Mouse (Mus musculus): ENCODE results near the gene Hexb. TPM values are rescaled to one million over a fixed set of nuclear protein-coding genes. Genes with fewer than 3 reads are reported as not detected.
A peak's percentile ranks its signal among the peaks of the same experiment; 100 is the strongest.

Gene Hexb
- total RNA-seq (2021): 20.3 and 26.6 TPM in 2 replicates
- long read RNA-seq, transcript Hexb-201 (14 exons, 1,905 nt): major isoform, 71 of 73 reads
- long read RNA-seq, partial matches to known transcripts: 2 of 73 reads
- long read RNA-seq, other reads (novel, unspliced or antisense): 0 of 73 reads

DNA sequence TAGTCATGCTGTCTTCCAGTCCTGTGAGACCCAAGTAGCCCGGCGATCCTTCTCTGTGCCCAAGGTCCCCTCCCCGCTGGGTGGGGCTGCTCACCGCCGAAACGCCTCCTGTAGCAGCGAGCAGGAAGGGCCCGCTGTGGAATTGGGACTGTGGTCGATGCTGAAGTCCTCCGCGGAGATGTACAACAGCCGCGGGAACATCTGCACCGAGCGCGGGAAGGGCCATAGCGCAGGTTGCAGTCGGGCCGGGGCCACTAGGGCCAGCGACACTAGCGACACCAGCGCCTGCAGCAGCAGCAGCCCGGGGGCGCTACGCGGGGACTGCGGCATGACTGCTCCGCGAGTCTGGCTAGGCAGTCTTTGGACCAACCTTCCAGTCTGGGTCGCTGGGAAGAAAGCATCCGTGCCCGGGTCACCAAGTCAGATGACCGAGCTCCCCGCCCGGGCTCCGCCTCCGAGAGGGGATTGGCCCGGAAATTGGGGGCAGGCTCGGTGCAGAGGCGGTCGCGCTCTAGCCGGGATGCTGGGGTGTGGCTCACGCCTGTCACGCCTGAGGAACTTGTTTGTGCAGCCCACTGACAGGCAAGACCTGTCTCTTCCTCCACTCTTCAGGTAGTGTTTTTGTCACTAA is at the start of gene Hexb:
Hexb (minus strand) TSS at position 426 of the 631 bp plus-strand sequence.
- peak; percentile 94 for DNase-seq

- DNase-seq: no peak
Observed at GRCm38 (mm10) chr13:97247754-97248153, 49.6 kb upstream of the Hexb start.

GRCm38 (mm10) chr13:97246217-97246616 is 48.1 kb upstream of the Hexb start:
- DNase-seq: no peak

DNA sequence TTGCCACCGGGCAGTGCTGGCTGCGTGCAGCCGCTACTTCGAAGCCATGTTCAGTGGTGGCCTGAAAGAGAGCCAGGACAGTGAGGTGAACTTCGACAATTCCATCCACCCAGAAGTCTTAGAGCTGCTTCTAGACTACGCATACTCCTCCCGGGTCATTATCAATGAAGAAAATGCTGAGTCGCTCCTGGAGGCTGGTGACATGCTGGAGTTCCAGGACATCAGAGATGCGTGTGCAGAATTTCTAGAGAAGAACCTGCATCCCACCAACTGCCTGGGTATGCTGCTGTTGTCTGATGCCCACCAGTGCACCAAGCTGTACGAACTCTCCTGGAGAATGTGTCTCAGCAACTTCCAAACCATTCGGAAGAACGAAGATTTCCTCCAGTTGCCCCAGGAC is 47.0 kb upstream of the Hexb start:
- no peak for DNase-seq

- DNase-seq: no peak
Observed at GRCm38 (mm10) chr13:97244712-97245105, 46.6 kb upstream of the Hexb start.

- no peak for DNase-seq
Observed at GRCm38 (mm10) chr13:97243962-97244711, 46.0 kb upstream of the Hexb start.

GRCm38 (mm10) chr13:97242716-97243115 is 44.6 kb upstream of the Hexb start:
- DNase-seq: no peak

DNA sequence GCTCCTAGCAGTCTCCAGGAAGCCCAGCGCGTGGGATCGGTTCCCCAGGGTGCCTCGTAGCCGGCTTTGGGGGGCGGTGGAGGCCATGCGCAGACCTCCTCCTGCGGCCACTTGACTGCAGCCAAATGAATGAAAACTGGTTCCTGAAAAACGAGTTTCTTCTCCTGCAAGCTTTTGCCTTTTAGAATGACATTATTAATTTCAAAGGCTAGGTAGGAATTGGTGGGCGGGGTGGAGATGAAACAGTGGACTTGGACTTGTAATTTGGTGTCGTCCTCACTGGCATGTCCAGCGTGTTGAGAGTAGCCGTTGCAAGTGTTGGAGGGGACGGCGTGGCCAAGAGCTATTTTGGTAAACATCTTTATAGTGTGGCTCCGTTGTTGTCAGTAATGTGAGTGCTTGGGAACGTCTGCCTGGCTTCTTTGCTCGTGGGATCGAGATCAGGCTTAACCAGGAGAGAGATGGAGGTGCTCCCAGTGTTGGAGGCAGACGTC is 43.7 kb upstream of the Hexb start:
- no peak for DNase-seq

DNA sequence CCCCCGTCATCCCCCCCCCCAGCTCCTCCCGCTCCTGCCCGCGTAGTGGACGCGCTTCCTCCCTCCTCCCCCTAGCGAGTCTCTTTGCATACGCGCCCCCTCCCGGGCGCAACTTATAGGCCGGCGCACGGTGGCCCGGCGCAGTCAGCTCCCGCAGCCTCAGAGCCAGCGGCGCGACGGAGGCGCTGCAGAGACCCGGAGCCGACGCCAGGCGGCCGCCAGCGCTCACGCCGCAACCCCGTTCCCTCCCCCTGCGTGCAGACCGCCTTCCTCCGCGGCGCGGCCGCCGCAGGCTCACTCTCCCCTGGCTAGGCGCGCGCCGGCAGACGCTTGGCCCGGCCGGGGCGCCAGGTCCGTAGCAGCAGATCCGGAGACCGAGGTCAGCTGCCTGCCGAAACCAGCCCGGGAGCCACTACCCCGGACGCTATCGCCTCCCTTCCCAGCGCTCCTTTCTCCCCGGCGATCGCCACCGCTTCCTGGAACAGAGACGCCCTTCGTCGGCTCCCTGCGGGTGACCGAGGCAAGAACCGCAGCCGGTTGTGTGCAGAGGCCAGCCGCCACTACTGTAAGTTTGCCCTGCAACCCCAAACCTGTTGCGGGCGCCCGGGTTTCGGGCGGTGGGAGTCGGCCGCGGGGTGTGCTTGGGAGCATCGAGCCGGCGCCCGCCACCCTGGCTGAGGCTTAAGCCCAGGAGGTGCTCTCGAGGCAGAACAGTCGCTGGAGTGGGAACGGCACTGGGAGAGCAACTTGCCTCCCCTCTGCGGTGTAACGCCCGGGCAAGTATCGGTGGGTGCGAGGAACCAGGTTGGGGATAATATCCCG is 43.0 kb upstream of the Hexb start, which contains the start of gene Enc1:
Enc1 (plus strand) TSS at position 141 of the 822 bp plus-strand sequence.
- peak; percentile 89 for DNase-seq

GRCm38 (mm10) chr13:97240279-97240964 is 42.3 kb upstream of the Hexb start:
- DNase-seq: peak; percentile 63

DNA sequence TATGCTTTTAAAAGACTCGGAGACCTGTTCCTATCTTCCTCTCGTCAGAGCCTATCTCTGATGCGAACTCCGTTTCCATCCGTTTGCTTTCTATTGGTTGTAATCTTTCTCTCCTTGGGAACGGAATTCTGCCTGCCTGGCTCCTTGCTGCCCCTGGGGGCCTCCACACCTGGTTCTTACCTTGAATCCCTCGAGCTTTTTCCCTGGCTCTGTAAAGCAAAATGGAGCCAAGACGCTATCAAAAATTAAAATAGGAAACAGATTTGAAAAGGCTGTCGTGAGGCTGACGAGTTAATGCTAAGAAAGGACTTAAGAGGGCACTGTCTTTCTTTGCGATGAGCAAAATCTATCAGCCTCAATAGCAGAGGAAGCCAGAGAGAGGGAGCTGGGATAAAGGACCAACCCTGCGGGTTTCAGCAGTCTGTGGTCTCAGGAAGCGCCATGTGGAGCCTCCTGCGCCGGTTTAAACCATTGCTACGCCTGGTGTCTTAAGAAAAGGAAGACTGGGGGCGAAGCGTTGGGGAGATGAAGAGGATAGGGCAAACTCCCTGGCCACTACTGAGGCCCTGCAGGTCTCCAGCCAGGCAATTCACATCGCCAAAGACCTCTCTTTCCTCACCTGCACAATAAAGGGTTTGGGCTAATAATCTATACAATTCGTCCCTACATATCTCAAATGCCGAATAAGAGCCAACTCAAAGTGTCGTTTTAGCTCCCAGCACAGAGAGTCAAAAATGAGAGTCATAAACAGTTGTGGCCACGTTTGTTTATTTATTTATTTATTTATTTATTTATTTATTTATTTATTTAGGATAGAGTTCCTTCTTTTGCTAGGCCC is 41.4 kb upstream of the Hexb start:
- peak; percentile 18 for DNase-seq

DNA sequence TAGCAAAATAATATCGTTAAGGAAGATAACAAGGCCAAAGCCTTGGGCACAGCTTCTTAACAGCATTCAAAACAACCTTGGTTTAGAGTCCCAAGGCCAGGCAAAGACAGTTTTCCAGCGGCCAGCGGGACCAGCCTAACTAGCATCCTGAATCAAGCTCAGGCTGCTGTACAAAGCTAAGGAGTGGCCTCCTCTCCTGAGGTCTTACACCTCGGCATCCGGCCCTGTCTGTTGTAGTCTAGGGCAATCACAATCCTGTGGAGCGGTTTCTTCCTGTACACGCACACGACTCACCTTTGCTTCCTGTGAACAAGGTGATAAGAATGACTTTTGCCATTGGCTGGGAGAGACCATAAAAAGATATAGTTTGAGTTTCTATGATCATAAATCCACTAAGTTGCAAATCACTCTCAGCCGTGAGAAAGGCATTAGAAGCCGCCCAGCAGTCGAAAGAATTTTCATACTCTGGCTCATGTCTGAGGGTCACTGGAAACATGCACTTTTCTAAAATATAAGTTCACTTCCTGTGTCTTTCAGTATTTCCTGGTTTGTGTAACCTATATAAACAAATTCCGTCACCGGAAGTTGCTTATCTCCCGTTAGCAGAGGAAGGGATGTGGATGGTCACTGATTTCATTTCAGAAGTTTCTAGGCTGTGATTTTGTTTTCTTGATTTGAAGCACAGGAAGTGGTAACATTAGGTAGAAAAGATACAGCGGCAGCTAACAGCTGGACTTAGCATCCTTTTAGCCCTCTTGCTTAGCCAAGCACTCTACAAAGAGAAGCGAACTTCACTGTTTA is 40.2 kb upstream of the Hexb start:
- peak; percentile 26 for DNase-seq

DNA sequence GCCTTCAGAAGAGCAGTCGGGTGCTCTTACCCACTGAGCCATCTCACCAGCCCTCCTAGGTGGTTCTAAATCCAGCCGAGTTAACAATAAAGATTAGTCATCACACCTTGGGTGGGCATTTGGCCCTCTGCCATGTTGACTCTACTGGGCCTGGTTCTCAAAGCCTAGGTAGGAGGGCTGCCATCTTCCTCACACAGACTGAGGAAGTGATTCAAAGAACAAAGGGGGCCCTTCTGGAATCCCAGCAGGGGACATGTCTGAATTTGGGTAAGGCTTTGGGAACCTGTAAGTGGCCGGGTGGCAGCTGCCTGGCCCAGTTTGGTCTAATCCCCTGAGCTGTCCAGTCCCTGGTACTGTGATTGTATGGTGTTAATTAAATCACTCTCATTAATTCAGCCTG is 39.5 kb upstream of the Hexb start:
- DNase-seq: no peak

GRCm38 (mm10) chr13:97235911-97236310 is 37.8 kb upstream of the Hexb start:
- DNase-seq: no peak

GRCm38 (mm10) chr13:97234785-97235417 is 36.7 kb upstream of the Hexb start:
- DNase-seq: peak; percentile 81

DNA sequence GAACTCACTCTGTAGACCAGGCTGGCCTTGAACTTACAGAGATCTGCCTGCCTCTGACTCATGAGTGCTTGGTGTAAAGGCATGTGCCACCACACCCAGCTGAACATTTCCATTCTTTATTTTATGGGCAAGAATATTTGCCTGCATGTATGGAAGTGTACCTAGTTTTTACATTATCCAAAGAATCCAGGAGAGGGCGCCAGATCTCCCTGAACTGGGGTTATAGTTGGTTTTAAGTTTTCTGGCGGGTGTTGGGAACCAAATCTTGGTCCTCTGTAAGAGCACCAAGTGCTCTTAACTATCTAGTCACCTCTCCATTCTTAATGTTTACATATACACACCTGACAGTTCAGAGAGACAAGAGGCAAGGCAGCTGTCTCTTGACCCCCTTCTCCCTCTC is 34.9 kb upstream of the Hexb start:
- no peak for DNase-seq

DNA sequence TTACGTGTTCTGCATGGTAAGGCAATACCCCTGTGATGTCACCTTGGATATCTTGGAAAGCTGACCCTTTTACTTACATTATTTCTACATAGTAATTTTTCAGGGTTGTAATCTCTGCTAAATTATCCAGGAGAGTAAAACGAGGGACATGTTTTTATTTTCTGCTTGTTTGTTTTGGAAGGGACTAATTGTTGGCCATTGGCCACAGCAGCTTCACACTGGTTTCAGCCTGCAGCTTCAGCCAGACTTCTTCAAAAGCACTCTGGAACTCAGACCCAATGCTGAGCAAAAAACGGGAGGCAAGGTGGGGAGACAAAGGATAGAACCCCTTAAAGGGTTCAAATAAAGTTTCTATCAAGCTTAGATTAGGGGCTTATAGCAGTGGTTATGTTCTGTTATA is 31.9 kb upstream of the Hexb start:
- no peak for DNase-seq

DNA sequence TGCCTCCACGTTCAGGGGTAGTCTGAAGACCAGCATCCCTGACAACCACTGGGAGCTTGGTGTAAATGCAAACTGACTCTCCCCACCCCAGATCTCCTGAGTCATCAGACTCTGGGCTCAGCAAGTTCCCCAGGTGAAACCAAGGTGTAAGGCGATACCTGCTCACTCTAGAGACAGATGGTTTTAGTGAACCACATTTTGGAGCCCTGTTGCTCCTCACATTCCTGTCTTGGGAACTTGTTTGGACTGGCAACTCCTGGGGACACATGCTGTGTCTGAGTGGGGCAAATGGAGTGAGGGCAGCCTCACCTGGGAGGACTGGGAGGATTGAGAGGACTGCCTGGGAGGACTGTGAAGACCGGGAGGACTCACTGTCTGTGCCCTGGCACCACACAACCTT is 29.6 kb upstream of the Hexb start:
- no peak for DNase-seq

DNA sequence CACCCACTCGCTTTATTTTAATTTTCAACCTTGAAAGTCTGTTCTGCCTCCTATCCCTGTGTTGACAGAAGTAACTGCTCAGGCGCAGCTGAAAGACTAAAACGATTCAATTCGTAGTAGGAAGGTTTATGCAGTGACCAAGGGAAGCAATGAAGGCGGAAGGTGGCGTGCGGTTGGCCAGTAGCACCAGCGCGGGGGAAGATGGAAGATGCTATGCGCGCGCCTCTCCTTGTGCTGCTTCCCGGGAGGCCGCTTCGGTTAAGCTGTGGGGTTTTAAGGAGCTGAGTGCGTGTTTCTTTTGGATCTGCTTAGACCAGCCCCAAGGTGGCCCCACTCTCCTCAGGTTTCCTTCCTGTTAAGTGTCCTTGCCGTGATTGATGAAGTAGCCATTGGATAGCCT is 27.0 kb upstream of the Hexb start:
- DNase-seq: no peak
